Mouse (Mus musculus) brain, adult 2 months (tissue): Measurements from ENCODE around the gene Itpr1.

Experiments
- DNase-seq: peaks from one replicate; pipeline ENCODE4 v3.0.0; 2011; ENCODE audit warnings: low read depth, low spot score

Itpr1 gene

GRCm38 (mm10) chr6:108379041-108379440 lies 166.1 kb downstream of the Itpr1 start:
- no peak for DNase-seq

GRCm38 (mm10) chr6:108380209-108380608 lies 167.3 kb downstream of the Itpr1 start:
- no peak for DNase-seq

- no peak for DNase-seq
These were observed 177.9 kb downstream of the Itpr1 start for GRCm38 (mm10) chr6:108390624-108391324.

- no peak for DNase-seq
These were observed 180.2 kb downstream of the Itpr1 start for GRCm38 (mm10) chr6:108393131-108393530.

- DNase-seq, result peak; percentile 41
These were observed 185.1 kb downstream of the Itpr1 start for GRCm38 (mm10) chr6:108397956-108398355.

- peak; percentile 57 for DNase-seq
These were observed 188.6 kb downstream of the Itpr1 start for GRCm38 (mm10) chr6:108401412-108401955.

- no peak for DNase-seq
These were observed 191.8 kb downstream of the Itpr1 start for GRCm38 (mm10) chr6:108404736-108405135.

- DNase-seq, result peak; percentile 85
These were observed 195.2 kb downstream of the Itpr1 start for GRCm38 (mm10) chr6:108408053-108408452.

- DNase-seq, result no peak
These were observed 195.8 kb downstream of the Itpr1 start for GRCm38 (mm10) chr6:108408726-108409125.

- peak; percentile 35 for DNase-seq
These were observed 197.9 kb downstream of the Itpr1 start for GRCm38 (mm10) chr6:108410771-108411170.

GRCm38 (mm10) chr6:108411201-108411600 lies 198.3 kb downstream of the Itpr1 start:
- no peak for DNase-seq

GRCm38 (mm10) chr6:108413006-108413405 lies 200.1 kb downstream of the Itpr1 start:
- no peak for DNase-seq

GRCm38 (mm10) chr6:108413593-108413992 lies 200.7 kb downstream of the Itpr1 start:
- no peak for DNase-seq

GRCm38 (mm10) chr6:108415847-108416246 lies 203.0 kb downstream of the Itpr1 start:
- no peak for DNase-seq

GRCm38 (mm10) chr6:108417508-108417907 lies 204.6 kb downstream of the Itpr1 start:
- DNase-seq, result peak; percentile 90

GRCm38 (mm10) chr6:108418218-108418617 lies 205.3 kb downstream of the Itpr1 start:
- DNase-seq, result no peak

- peak; percentile 48 for DNase-seq
These were observed 212.1 kb downstream of the Itpr1 start for GRCm38 (mm10) chr6:108424749-108425584.

- peak; percentile 98 for DNase-seq
These were observed 213.9 kb downstream of the Itpr1 start for GRCm38 (mm10) chr6:108426789-108427188.

- no peak for DNase-seq
These were observed 215.5 kb downstream of the Itpr1 start for GRCm38 (mm10) chr6:108428383-108428782.

- no peak for DNase-seq
These were observed 217.1 kb downstream of the Itpr1 start for GRCm38 (mm10) chr6:108429950-108430349.

GRCm38 (mm10) chr6:108431193-108431592 lies 218.3 kb downstream of the Itpr1 start:
- no peak for DNase-seq

GRCm38 (mm10) chr6:108432836-108433235 lies 219.9 kb downstream of the Itpr1 start:
- no peak for DNase-seq
